Mouse (Mus musculus) adipocyte (in vitro differentiated cells): ENCODE results near the gene Gata2.

Experiments used
- DNase-seq: peaks from one replicate; pipeline ENCODE4 v3.0.0-alpha.2; 2016; ENCODE audit warnings: low spot score

Gata2 gene

DNA sequence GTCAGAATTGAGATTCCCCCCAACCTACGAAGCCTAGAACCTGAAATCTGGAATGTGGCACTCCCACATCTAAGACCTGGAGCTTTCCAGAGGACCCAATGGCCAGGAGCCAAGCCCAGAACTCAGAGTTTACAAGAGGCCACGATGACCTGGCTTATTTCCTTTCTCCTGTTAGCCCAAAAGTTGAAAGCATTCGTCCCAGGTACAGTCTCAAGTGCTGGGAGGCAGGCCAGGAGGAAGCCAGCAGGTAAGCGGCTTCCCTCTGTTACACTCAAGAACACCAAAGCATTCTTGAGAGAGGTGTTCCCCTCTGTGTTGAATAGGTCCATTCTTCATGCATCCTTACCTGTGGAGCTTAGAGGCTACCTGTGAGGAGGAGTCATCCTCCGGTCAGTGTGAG lies 15.8 kb downstream of the Gata2 start:
- no peak for DNase-seq

DNA sequence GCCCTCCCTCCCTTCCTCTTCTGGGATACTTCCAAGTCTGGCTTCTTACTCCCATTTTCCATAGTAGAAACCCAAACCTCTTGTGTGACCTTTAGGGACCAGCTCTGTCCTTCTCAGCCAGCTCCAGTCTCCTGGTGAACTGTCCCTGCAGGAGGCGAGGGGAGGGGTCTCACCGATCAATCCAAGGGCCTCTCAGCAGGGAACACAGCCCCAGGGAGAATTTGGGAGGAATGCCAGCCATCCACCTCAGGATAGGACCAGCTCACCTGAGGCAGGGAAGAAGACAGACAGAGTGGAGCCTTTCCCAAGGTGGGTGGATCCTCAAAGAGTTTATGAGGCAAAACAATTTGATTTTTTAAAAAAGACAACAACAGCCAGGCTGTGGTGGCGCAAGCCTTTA lies 16.5 kb downstream of the Gata2 start:
- DNase-seq = no peak

DNA sequence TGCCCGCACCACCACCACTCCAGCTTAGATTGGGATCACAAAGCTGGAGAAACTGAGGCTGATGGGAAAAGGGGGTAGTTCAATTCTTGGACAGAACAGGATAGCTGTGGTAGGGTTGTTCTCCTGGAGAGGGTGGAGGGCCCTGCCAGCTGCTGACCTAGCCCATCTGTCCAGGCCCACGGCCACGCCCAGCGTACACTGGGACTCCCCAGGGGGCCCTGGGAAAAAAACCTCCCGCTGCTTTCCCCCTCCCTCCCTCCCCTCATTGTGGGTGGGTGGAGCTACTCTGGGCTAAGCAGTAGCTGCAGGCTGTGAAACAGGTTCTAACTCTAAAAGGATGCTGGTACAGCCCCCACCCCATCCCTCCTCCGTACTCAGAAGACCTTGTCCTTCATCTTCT lies 22.1 kb downstream of the Gata2 start:
- DNase-seq = no peak

DNA sequence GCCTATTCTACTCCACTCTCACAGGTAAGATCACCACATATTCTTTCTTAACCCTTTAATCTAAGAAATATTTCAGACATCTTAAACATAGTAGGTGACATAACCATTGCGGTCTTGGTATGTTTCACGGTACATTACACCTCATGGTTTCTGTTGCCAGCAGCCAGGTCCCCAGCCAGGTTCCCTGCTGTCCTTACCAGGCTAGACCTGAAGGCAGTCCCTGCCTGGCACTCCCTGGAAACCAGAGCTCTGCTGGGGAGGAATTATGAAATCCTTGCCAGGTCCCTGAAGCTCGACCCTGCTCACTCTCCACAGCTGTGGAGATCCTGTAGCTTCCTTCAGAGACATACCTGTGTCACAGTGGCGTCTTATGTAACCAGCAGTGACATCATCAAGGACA lies 22.5 kb downstream of the Gata2 start:
- DNase-seq = no peak

DNA sequence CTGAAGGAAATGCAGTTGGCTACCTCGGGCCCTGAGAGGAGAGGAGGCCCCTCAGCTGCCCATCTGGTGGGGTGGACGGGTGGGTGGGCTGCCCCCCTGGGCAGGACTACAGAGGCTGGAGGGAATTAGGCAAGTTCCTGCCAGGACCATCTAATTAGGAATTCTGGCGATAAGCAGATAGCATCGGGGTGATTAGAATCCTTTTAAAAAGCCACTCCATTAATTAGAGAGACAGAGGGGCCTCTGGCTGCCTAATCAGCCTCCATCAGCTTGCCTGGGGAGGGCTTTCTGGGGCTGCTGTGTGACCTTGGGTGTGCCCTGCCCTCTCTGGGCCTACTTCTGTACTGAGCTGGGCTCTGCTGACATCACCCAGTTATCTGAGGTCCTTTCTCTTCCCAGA lies 25.4 kb downstream of the Gata2 start:
- DNase-seq = no peak

DNA sequence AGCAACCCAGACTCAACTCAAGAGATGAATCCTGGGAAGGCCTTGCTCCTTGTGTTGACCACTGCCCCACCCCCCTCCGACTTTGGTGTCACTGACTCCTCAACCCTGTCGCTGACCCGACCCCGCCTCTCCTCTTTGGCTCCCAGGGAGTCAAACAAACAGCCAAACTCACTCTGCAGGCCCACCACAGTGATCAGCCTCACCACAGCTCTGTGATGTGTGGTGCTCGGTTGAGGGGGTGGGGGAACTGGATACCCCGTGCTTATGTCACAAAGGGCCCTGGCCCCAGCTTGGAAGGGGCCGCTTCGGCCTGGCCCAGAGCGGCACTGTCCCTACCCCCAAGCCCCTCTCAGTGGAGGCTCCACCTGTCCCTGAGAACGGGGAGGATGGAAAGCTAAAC lies 28.3 kb downstream of the Gata2 start, which contains the start of gene Dnajb8:
Gene Dnajb8, plus strand, starts transcription at position 301 of the 400 bp plus-strand sequence.
- no peak for DNase-seq

DNA sequence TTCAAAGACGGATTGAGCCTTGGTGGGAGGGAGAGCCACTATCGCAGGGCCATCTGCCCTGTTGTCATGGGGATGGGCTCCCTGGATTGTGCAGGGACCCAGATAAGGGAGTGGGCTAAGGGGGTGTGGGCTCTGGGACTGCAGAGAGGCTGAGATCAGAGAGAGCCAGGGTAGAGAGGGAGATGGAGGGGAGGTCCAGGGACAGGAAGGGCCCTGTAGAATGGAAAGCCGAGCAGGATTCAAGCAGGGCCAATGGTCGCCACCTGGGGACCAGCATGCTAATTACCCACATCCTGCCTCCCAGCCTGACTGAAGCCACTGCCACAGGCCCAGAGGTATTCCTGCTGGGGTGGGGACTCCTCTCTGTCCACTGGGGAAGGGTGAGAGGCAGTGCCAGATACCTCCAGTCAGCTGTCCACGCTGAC lies 32.9 kb downstream of the Gata2 start:
- no peak for DNase-seq

DNA sequence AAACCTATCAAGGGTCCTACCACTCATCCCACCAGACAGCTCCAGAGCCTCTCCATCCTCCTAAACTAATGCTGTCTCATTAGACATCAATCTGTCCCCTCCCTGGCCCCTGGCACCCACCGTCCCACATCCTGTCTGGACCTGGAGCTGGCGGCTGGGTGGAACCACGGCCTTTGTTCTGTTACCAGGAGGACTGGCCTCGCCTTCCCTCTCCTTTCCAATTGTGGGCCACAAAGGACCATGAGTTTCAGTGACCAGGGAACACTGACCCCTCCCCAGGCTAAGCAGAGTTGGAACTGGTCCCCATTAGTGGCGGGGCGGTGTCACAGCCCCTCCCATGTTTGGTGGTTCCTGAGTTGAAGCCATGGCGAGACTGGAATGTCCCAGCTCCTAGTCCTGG lies 33.8 kb downstream of the Gata2 start:
- no peak for DNase-seq

DNA sequence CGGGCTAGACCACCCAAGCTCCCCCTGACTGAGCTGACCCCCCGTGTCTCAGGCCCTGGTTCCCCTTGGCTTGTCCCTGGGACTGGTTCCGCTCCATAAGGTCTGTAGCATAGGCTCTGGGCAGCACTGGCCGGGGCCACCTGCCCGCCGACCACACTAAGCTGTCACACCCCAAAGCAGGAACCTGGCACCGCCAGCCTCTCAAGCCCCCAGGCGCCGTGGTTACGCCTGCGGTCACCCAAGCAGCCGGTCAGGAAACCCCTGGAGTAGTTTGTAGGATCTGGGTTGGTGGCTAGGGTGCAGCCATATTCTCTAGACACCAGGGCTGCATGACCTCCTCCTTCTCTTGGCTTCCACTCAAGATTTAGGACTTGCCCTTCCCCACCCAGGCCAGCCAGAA lies 35.5 kb downstream of the Gata2 start:
- no peak for DNase-seq

DNA sequence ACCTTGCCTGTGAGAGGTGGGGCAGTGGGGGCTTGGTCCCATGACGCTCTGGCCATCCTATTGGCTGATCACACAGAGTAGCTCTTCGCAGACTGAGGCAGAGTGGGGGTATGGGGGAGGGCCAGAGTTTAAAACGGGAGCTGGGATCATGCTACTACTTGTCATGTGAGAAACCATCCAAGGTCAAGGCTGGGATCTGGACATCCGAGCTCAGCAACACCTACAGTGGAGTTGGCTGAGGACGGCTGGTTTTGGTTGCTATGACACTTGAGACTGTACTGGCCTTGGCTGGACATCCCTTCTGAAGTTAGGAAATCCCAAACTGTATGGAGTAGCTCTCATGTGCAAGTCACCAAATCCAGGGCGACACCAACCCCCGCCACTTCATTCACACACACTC lies 38.1 kb downstream of the Gata2 start:
- DNase-seq = no peak

DNA sequence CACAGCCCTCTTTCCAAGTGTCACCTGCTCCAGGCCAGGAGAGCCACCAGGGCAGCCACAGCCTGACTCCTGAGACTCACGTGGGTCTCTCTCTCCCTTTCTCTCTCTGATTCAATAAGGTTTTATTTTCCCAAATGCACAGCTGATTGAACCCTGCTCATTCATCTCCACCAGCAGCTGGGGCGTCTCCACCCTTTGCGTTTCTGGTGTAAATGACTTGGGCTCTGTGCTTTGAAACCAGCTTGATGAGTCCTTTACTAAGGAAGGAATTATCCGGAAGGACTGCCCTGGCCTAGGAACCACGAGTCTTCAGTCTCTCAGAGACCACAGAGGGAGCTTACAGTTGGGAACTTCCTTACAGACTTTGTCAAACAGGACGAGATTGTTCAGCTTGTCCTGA lies 38.5 kb downstream of the Gata2 start:
- DNase-seq = no peak

DNA sequence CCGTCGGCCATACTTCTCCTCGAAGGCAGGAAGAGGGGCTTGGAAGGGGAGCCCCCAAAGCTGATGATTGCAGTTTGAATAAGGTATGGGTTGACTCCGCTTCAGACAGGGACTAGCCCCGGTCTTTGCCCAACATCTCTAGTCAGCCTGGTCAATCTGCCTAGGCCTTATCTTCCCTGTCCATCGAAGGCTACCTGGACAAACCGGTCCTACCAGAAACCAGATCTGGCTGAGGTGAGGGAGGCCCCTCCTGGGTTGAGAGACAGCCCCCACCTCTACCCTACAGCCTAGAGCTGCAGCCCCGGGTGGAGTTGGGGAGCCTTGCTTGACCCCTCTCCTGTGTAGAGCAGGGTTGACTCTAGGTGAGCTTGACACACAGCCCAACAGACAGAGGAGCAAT lies 40.3 kb downstream of the Gata2 start:
- DNase-seq = no peak

DNA sequence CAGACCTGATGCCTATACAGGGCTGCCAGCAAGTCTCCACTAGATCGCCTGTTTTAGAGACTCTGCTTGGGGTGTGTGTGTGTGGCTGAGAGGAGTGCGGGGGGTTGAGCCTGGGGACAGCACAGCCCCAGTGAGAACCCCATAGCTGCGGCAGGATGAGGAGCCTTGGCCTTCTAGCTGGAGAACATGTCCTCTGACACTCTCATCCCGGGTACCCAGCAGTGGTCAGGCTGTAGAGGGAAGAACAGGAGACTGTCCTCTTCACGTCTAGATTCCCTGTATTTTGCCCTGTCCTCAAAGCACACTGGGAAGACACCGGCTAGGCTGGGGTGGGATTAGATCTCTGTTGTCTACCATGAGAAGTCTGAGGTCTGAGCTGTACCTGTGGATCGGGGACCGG lies 41.8 kb downstream of the Gata2 start:
- no peak for DNase-seq

DNA sequence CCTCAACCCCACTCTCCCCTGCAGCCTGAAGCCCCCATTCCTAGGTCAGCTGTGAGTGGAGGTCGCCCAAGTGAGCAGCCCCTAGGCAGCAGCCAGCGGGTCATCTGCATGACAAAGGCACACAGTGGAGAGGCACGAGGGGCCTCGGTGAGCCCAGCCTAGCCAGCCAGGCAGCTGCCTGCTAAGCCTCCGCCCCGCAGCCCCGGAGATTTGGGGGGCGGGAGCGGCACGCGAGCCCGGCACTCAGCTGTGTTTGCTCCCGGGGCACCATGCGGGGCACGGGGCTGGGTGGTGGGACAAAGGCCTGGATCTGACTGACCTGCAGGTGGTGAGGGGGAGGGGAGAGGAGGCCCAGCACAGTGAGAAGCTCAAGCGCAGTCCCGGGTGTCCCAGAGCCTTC lies 42.3 kb downstream of the Gata2 start:
- DNase-seq = no peak

DNA sequence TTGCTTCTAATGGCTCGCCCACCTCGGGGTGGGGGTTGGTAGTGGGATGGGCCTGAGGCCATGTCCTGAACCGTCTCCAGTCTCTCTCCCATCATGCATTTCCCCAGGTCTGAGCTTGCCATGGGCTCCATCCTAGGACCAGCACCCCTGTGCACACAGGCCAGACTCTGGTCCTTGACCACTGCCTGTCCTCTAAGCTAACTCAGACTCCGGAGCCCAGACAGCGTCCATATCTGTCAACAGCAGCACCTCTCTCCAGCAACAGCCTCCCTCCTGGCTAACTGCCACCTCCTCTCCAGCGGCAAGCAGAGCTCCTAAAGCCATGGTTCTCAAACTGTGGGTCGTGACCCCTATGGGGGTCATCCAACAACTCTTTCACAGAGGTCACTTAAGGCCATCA lies 42.8 kb downstream of the Gata2 start:
- DNase-seq = no peak

DNA sequence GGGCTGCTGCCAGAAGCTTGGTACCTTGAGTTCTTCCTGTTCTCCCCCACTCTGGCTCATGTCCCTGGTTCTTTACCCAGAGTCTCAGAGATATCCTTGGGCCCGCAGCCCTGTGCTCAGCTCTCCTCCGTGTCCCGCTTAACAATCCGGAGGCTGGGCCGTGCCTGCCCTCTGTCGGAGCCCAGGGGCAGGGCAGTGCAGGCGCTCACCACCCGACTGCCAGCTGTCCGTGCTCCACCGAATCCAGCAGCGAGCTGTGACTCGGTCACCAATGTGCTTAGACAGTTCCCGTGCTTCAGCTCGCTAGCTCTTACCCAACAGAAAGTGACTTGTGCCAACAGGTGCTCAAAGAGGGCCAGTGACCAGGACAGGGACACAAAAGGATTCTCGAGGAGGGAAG lies 48.9 kb downstream of the Gata2 start:
- peak; percentile 22 for DNase-seq

DNA sequence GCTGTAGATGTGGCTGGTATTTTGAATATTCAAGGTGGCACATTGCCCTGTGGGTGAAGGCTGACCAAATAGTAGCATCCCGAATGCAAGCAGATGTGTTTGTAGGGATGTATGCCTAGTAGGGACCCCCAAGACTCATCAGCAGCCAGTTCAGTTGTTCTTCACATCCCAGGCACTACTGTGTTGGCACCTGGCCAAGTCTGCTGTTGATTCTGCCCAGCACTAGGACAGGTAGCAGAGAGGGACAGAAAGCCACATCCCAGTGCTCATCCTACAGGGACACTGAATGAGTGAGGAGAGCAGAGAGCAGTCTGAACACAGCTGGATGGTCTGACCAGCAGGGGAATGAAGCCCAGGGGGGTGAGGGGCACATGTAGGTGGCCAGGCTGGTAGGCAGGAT lies 55.5 kb downstream of the Gata2 start:
- DNase-seq = no peak

DNA sequence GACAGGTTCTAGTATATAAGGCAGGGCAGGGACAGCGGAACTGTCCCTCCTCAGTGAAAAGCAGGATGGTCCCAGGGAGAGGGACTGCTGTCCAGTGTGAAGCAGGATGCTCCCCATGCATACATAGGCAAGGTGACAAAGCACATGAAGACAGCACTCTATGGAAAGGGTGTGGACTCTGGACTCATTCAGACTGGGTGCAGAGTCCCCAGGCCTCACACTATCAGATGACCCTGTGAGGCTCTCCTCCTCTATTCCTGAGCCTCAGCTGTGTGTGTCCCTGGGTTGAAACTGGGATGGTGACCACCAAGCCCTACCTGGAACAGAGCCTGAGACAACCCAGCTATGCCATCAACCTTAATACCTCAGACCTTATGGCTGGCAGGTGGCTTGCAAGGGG lies 57.7 kb downstream of the Gata2 start:
- no peak for DNase-seq

DNA sequence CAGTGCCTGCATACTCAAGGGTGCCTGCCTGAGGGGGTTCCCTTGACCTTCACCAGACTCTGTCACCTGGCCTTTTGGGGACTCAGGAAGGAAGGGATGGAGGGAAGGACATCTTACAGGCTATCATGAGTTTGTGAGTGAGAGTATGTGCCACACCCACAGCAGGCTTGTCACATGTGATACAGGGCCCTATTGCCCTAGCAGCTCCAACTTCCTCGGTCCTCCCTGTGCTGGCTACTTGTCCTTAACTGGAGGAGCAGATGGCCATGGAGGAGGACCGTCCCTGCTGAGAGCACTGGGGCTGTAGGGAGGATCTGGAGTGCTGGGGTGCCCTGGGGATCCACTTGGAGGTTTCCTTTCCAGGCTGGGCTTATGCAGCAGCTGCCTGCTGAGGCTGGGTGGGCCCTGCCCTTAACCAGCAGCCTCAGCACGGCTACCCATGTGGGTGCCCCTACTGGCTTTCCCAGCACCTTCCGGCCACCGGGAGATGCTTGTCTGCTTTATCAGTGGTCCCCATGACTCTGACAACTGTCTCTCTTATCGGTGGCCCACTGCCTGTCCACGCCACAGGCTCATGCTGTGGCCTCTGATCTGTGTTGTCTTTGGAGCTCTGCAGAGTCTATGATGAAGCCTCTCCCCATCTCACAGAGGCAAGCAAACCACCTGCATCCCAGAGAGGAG lies 58.2 kb downstream of the Gata2 start:
- DNase-seq = no peak

DNA sequence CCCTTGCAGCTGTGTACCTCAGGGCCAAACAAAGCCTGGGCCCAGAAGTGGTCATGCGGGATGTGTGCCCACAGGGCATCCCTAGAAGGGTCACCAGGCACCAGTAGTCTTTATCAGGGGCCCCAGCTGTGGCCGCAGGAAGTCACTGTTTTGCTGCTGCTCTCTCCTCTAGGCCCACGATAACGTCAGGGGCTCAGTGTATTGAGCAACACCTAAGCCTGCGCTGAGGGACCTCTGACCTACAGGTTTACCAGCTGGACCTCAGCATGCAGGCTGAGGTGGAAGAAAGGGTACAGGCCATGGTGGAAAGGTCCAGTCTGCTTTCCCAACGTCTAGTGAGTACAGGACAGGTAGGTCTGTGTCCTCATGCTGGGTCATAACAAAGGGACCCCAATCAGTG lies 60.4 kb downstream of the Gata2 start:
- no peak for DNase-seq

DNA sequence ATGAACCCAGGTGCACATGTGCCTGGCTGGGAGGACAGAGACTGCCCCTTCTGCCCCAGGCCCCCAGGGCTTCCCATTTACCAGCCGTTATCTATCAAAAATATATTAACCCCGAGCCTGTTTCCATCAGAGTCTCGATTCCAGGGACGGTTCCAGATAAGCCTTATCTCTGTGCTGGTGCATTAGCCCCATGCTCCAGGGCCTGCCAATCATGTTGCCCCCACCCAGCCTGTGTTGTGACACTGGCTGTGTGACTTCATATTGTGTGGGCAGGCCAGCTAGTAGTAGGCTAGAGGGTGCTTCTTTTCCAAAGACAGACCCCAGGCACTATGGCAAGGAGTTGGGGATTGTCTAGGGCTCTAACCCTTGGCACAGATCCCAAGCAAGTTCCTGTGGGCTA lies 61.7 kb downstream of the Gata2 start:
- no peak for DNase-seq
